Mouse (Mus musculus) forebrain, embryonic 15.5 days (tissue): ENCODE data around the gene Ifnl3. TPM values are rescaled to one million over a fixed set of nuclear protein-coding genes. Genes with fewer than 3 reads are reported as not detected.
A peak's percentile ranks its signal among the peaks of the same experiment; 100 is the strongest.

Experiments
- ATAC-seq: fragments of 200-750 bp; cut with Nextera tagmentation; replicated peaks from 2 replicates; pipeline ENCODE4 v1.8.0; 2017; ENCODE audit warnings: mild to moderate bottlenecking, moderate TSS enrichment, moderate library complexity
- H3K27ac ChIP-seq: fragments of 300-500 bp; sonication (generic); replicated peaks from 2 replicates; pipeline ENCODE4 v1.5.1; 2015; ENCODE audit warnings: mild to moderate bottlenecking, inconsistent platforms
- H3K27me3 ChIP-seq: fragments of 300-500 bp; sonication (generic); 2 replicates; pipeline ENCODE4 v1.6.1; 2015; ENCODE audit warnings: inconsistent platforms
- H3K36me3 ChIP-seq: fragments of 300-500 bp; sonication (generic); 2 replicates; pipeline ENCODE4 v1.6.1; 2015; ENCODE audit warnings: mild to moderate bottlenecking, inconsistent platforms
- H3K4me1 ChIP-seq: fragments of 300-500 bp; sonication (generic); 2 replicates; pipeline ENCODE4 v1.6.1; 2015; ENCODE audit warnings: inconsistent platforms
- H3K4me2 ChIP-seq: fragments of 300-500 bp; sonication (generic); replicated peaks from 2 replicates; pipeline ENCODE4 v1.6.1; 2015; ENCODE audit warnings: mild to moderate bottlenecking, inconsistent platforms
- H3K4me3 ChIP-seq: fragments of 300-500 bp; sonication (generic); 2 replicates; pipeline ENCODE4 v1.5.1; 2015; ENCODE audit warnings: mild to moderate bottlenecking, inconsistent platforms
- H3K9ac ChIP-seq: fragments of 300-500 bp; sonication (generic); replicated peaks from 2 replicates; pipeline ENCODE4 v1.6.1; 2015; ENCODE audit warnings: mild to moderate bottlenecking, inconsistent platforms
- H3K9me3 ChIP-seq: fragments of 300-500 bp; sonication (generic); 2 replicates; pipeline ENCODE4 v1.6.1; 2016; ENCODE audit warnings: inconsistent platforms
- WGBS: fragments of 180-500 bp; shearing (Covaris S2); methylation state at CpG from one replicate; pipeline ENCODE4 v1.1.7; 2015; ENCODE audit warnings: mixed read lengths; 5-methylcytosine and 5-hydroxymethylcytosine counted together
- microRNA-seq: library from miRNA; unstranded; fragments of <30 nt; microRNA quantifications from one replicate; pipeline ENCODE4, GENCODE M21; 2016
- polyA plus RNA-seq: library from polyadenylated mRNA; unstranded; fragments of >200 nt; fragmentation: Nextera tagmentation; extraction: Ambion mirVana; gene quantifications from 2 replicates; pipeline ENCODE4 v1.2.1, GENCODE M21; 2015

The Ifnl3 gene
- polyA plus RNA-seq, 1 experiment from 2014 or later, result not detected

DNA sequence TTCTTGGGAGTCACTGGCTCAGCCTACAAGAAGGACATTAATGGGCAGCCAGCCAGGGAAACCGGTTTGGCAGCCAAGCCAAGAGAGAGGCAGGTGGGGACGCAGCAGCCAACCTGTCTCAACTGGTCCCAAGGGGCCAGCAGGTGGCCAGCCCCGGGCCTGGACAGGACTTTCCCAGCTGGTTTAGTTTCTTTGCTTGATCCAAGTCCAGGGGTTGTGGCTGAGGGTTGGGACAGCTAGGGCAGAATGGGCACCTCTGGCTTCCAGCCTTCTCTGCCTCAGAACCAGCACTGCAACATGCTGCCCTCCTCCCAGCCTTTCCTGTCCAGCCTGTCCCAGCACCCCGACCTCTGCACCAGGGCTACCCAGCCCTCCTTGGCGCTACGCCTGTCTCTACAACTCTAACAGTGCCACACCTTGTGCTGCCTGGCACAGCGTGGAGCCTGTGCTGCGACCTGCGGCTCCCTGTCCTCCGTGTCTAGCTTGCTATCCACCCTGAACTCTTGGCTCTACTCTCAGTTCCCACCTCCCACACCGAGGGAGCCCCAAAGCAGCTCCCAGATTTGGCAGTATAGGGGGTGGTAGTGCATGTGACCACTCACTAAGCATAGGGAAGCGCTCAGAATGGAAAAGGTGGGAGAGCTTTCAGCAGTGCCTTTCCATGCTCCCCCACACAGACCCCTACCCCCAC, 47.8 kb downstream of the Ifnl3 start:
- no peaks in the 10 kb centered on the region for H3K27me3 ChIP-seq
- H3K9me3 ChIP-seq, result no peaks in the 10 kb centered on the region
- no peak overlapping the region for H3K4me2 ChIP-seq
- H3K9ac ChIP-seq, result no peak overlapping the region
- H3K4me1 ChIP-seq, result peaks cover 8% of the 10 kb centered on the region; the same call in 1 of the 2 replicates
- peaks cover 16% of the 10 kb centered on the region for H3K36me3 ChIP-seq
- H3K27ac ChIP-seq, result 0 out of 2 replicates have a peak overlapping the region, but pooled peaks have one; percentile 10
- ATAC-seq, result no peak
- no peak overlapping the region for H3K4me3 ChIP-seq
- 67% methylated on average over 12 of the region's 12 CpGs for WGBS

DNA sequence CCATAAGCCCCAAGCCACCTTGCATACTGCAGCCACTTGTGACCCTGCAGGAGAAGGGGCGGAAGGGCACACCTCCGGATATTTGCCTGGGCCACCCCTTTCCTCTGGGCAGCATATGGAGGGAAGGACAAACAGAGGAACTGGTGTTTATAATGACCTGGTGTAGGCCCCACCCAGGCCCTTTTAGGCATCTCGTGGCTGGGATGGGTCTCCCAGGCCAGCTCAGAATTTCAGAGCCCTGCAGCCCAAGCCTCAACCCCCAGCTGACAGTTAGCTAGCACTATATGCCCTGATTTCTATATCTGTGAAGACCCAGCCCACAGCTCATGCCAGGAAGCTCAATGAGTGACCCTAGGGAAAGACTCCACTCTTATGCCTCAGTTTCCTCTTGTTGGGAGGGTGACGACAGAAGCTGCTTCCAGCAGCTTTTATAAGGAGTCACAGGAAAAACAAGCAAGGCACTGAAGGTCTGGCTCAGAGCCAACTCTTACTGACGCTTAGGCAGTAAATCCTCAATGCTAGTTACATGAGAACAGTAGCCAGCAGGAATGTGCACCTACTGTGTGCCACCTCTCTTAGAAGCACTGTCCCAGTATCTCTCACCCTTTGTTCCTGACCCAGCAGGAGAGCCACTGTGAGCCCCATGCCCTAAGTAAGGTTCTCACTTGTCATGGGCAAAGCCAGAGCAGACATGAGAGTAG, 48.5 kb downstream of the Ifnl3 start:
- Histone ChIP-seq H3K9me3 (no peaks in the 10 kb centered on the region), H3K9ac (no peak overlapping the region), H3K36me3 (peaks cover 16% of the 10 kb centered on the region), H3K4me3 (no peak overlapping the region), H3K27me3 (no peaks in the 10 kb centered on the region), H3K27ac (0 out of 2 replicates have a peak overlapping the region, but pooled peaks have one; percentile 8), H3K4me1 (peaks cover 8% of the 10 kb centered on the region; the same call in 1 of the 2 replicates), H3K4me2 (no peak overlapping the region)
- 50% methylated on average over 5 of the region's 5 CpGs for WGBS
- ATAC-seq, result no peak

DNA sequence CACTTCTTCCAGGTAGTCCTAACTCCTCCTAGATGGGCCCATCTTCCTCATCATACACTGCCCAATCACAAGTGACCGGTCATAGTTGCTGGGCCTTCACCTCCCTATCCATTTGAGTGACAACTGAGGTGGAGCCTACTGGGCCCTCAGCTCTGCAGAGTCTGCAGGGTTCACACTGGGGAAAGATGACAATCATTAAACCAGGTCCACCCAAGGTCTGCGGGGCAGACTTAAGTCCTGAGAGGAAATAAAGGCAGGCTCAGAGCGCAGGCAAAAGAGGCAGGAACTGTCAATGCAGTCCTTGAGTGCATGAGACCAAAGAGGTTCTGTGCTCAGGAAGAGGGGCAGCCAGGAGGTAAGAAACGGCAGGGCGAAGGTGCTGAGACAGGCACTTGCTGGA, 50.1 kb downstream of the Ifnl3 start:
- Histone ChIP-seq H3K4me2 (no peak overlapping the region), H3K9ac (no peak overlapping the region), H3K27ac (no peak overlapping the region), H3K27me3 (no peaks in the 10 kb centered on the region), H3K4me3 (no peak overlapping the region), H3K9me3 (no peaks in the 10 kb centered on the region), H3K36me3 (peaks cover 2% of the 10 kb centered on the region), H3K4me1 (peaks cover 24% of the 10 kb centered on the region)
- ATAC-seq, result no peak
- 94% methylated on average over 5 of the region's 5 CpGs for WGBS

DNA sequence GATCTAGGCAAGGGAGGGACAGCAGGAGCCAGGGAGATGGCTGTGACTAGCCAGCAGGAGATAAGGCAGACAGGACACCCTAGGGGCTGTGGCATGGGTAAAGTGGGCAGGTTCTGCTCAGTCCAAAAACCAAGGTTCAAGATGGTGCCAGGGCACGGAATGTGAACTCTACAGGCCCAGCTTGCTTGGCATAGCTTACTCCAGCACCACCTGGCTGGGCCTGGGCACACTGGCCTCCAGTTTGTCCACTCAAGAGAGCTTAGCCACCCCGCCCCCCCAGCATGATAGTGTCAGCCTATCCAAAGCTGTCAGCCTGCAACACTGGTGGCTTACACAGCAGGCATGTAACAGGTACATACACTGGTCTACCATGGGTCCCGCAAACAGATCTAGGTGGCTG, 50.6 kb downstream of the Ifnl3 start:
- Histone ChIP-seq H3K4me3 (no peak overlapping the region), H3K9ac (no peak overlapping the region), H3K9me3 (no peaks in the 10 kb centered on the region), H3K27me3 (no peaks in the 10 kb centered on the region), H3K27ac (no peak overlapping the region), H3K4me2 (no peak overlapping the region), H3K4me1 (peaks cover 25% of the 10 kb centered on the region), H3K36me3 (no peaks in the 10 kb centered on the region)
- 96% methylated on average over 3 of the region's 3 CpGs for WGBS
- no peak for ATAC-seq

Small RNA genes lying within 50 kb of the gene (microRNA-seq; reads per million reads assigned to microRNA genes)
- 0.66 reads per million for gene Mir7049

Other genes with a start within 250 kb of the Ifnl3 start
- 41.3 and 44.9 TPM in 2 replicates for gene Eid2b, start 245.1 kb upstream of the Ifnl3 start, polyA plus RNA-seq
- 0.24 and 0.31 TPM in 2 replicates for gene Selenov, start 231.7 kb upstream of the Ifnl3 start, polyA plus RNA-seq
- gene Dll3, start 220.6 kb upstream of the Ifnl3 start, polyA plus RNA-seq, result 15.4 and 16.7 TPM in 2 replicates
- 149 and 158 TPM in 2 replicates for gene Timm50, start 210.8 kb upstream of the Ifnl3 start, polyA plus RNA-seq
- gene Supt5, start 184.1 kb upstream of the Ifnl3 start, polyA plus RNA-seq, result 104 and 107 TPM in 2 replicates
- gene Rps16, start 172.2 kb upstream of the Ifnl3 start, polyA plus RNA-seq, result 514 and 544 TPM in 2 replicates
- gene Plekhg2, start 150.2 kb upstream of the Ifnl3 start, polyA plus RNA-seq, result 42.8 and 47.8 TPM in 2 replicates
- 5.6 and 5.7 TPM in 2 replicates for gene Zfp36, start 142.6 kb upstream of the Ifnl3 start, polyA plus RNA-seq
- gene Med29, start 130.1 kb upstream of the Ifnl3 start, polyA plus RNA-seq, result 44.6 and 46.9 TPM in 2 replicates
- 98.0 and 106 TPM in 2 replicates for gene Paf1, start 129.9 kb upstream of the Ifnl3 start, polyA plus RNA-seq
- gene Gmfg, start 85.4 kb upstream of the Ifnl3 start, polyA plus RNA-seq, result 4.0 and 4.7 TPM in 2 replicates
- gene Lrfn1, start 70.9 kb upstream of the Ifnl3 start, polyA plus RNA-seq, result 10.9 and 13.0 TPM in 2 replicates
- not detected in 2 replicates for gene Ifnl2, start 12.4 kb upstream of the Ifnl3 start, polyA plus RNA-seq
- gene Sycn, start 18.0 kb downstream of the Ifnl3 start, polyA plus RNA-seq, result not detected in 2 replicates
- not detected in 2 replicates for gene Nccrp1, start 24.4 kb downstream of the Ifnl3 start, polyA plus RNA-seq
- 24.3 and 25.7 TPM in 2 replicates for gene Samd4b, start 75.3 kb downstream of the Ifnl3 start, polyA plus RNA-seq
- 28.9 and 30.0 TPM in 2 replicates for gene Pak4, start 75.3 kb downstream of the Ifnl3 start, polyA plus RNA-seq
- not detected in 2 replicates for gene Acp7, start 108.5 kb downstream of the Ifnl3 start, polyA plus RNA-seq
- 6.3 TPM in 2 replicates for gene Fbxo27, start 170.0 kb downstream of the Ifnl3 start, polyA plus RNA-seq
- 3.3 and 3.8 TPM in 2 replicates for gene Fbxo17, start 194.0 kb downstream of the Ifnl3 start, polyA plus RNA-seq
- 109 and 113 TPM in 2 replicates for gene Mrps12, start 219.0 kb downstream of the Ifnl3 start, polyA plus RNA-seq
- gene Sars2, start 219.2 kb downstream of the Ifnl3 start, polyA plus RNA-seq, result 18.5 and 18.6 TPM in 2 replicates
- 0.27 TPM in 1 of 2 replicates, not detected in the other for gene Ccer2, start 233.3 kb downstream of the Ifnl3 start, polyA plus RNA-seq
- gene Sirt2, start 243.9 kb downstream of the Ifnl3 start, polyA plus RNA-seq, result 105 and 109 TPM in 2 replicates
- gene Nfkbib, start 244.7 kb downstream of the Ifnl3 start, polyA plus RNA-seq, result 59.0 and 62.0 TPM in 2 replicates